Comparison of ENCODE assay signal across 10 mouse cellular contexts in the genomic region with DNA sequence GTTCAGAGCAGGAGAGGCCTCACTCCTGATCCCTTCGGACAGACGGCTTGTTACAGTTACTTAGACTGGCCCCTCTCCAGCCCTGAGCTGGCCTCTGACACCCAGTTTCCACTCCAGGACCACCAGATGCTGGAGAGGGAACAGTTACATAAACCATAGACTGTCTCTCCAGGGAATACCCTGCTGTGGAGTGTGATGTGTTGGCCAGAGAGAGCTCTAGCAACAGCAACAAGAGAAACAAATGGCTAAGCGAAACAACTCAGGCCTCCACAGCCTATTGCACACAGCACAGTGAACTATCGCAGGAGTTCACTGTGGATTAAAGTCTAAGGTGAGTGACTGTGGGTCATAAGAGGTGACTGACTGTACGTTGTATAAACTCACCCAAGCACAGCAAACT. TPM values are rescaled to one million over a fixed set of nuclear protein-coding genes. Genes with fewer than 3 reads are reported as not detected.
DNase-seq lines count a peak whose midpoint lies in the region.
"Had no signal": no experiment of that assay in that cellular context is flagged by ENCODE, and none has a peak within 500 bp of the region (broad histone marks: within the 10 kb centered on the region; RNA-seq: fewer than 3 reads in every experiment).

No protein-coding gene starts in this region.

- intact Hi-C loops in heart, postnatal 25 days (cut with DNase I) = no loop called here

- peak; percentile 68 for DNase-seq in testis, postnatal 10 days (ENCODE audit: low spot score)
- DNase-seq in testis, postnatal 14 days (ENCODE audit: low spot score) = no peak
- DNase-seq in heart, postnatal 25 days (ENCODE audit: low spot score) = peak; percentile 79
- DNase-seq in kidney, postnatal 4 days = peak; percentile 53 to 71
- no peak for DNase-seq in layer of hippocampus, postnatal 25 days (ENCODE audit: extremely low spot score in 1 of 2, low spot score in 1 of 2)
- no peak for DNase-seq in cerebellum, adult 8-10 months
- no peak for DNase-seq in urinary bladder, postnatal 25 days (ENCODE audit: low spot score)
- no peak for DNase-seq in cerebellum, adult 11-12 months
- DNase-seq: cerebellum, postnatal 10 days; midbrain, embryonic 14.5 days had no signal

RNA-seq across cellular contexts. Expression of a gene that starts 56.5 kb away (rescaled TPM):
- total RNA-seq in heart, postnatal 25 days (2021) = under 1 TPM; 0.29 to 0.39 TPM
- total RNA-seq in layer of hippocampus, postnatal 25 days (2021) = not detected

Comparison
In these comparisons a context has a peak if more than half of its experiments do, and no peak if none do; other contexts are left out.
1. DNase-seq: peak in testis, postnatal 10 days (single experiment), heart, postnatal 25 days (single experiment) and kidney, postnatal 4 days (2 of 2); none in testis, postnatal 14 days (single experiment), layer of hippocampus, postnatal 25 days (0 of 2), cerebellum, adult 8-10 months (single experiment), urinary bladder, postnatal 25 days (single experiment) and cerebellum, adult 11-12 months (single experiment).